Mouse (Mus musculus) bone marrow macrophage, adult 2 months (primary cell): ENCODE results near the gene Wfdc6b. TPM values are rescaled to one million over a fixed set of nuclear protein-coding genes. Genes with fewer than 3 reads are reported as not detected.

ENCODE experiments used
- H3K27ac ChIP-seq: 2 replicates; pipeline ENCODE4 v1.5.1; 2012; ENCODE audit warnings: low read depth, low read length; ENCODE audit not compliant: insufficient read depth
- H3K4me1 ChIP-seq: 2 replicates; pipeline ENCODE4 v1.6.1; 2012; ENCODE audit warnings: low read length; ENCODE audit not compliant: control insufficient read depth, insufficient read depth
- H3K4me3 ChIP-seq: 2 replicates; pipeline ENCODE4 v1.5.1; 2012; ENCODE audit warnings: mild to moderate bottlenecking, low read length, moderate library complexity; ENCODE audit not compliant: insufficient read depth
- CTCF ChIP-seq: IDR thresholded peaks from 2 replicates; pipeline ENCODE4 v1.5.1; 2012; ENCODE audit warnings: low read depth, mild to moderate bottlenecking, low read length, moderate library complexity
- POLR2A ChIP-seq: IDR thresholded peaks from 2 replicates; pipeline ENCODE4 v1.6.1; 2012; ENCODE audit warnings: mild to moderate bottlenecking, low read depth, low read length, borderline replicate concordance
- polyA plus RNA-seq: library from polyadenylated mRNA; stranded (reverse); fragments of >200 nt; gene quantifications from 2 replicates; pipeline ENCODE4 v1.2.4, GENCODE M21; 2012; ENCODE audit not compliant: missing spikeins, insufficient read depth, insufficient read length

The Wfdc6b gene
- polyA plus RNA-seq, 1 experiment: not detected

- Histone ChIP-seq H3K4me3 (no peak overlapping the region), H3K4me1 (no peaks in the 10 kb centered on the region), H3K27ac (no peak overlapping the region)
- no peak for TF ChIP-seq CTCF
- TF ChIP-seq POLR2A: no peak
Observed at GRCm38 (mm10) chr2:164608781-164609180, 4.5 kb upstream of the Wfdc6b start.

- Histone ChIP-seq H3K4me3 (no peak overlapping the region), H3K4me1 (no peaks in the 10 kb centered on the region), H3K27ac (no peak overlapping the region)
- TF ChIP-seq POLR2A (no peak), CTCF (no peak)
Observed at GRCm38 (mm10) chr2:164615386-164615785, 2.1 kb downstream of the Wfdc6b start.

GRCm38 (mm10) chr2:164619050-164619449 is 5.7 kb downstream of the Wfdc6b start:
- H3K27ac ChIP-seq: no peak overlapping the region
- H3K4me3 ChIP-seq: no peak overlapping the region
- no peaks in the 10 kb centered on the region for H3K4me1 ChIP-seq
- TF ChIP-seq POLR2A: no peak
- TF ChIP-seq CTCF: no peak

- H3K27ac ChIP-seq: no peak overlapping the region
- TF ChIP-seq CTCF (no peak), POLR2A (no peak)
- H3K4me3 ChIP-seq: no peak overlapping the region
- H3K4me1 ChIP-seq: no peaks in the 10 kb centered on the region
Observed at GRCm38 (mm10) chr2:164621775-164622174, 8.5 kb downstream of the Wfdc6b start.

- Histone ChIP-seq H3K4me3 (no peak overlapping the region), H3K27ac (no peak overlapping the region), H3K4me1 (peaks cover 8% of the 10 kb centered on the region)
- no peak for TF ChIP-seq POLR2A
- no peak for TF ChIP-seq CTCF
Observed at GRCm38 (mm10) chr2:164635266-164635665, 21.9 kb downstream of the Wfdc6b start.

GRCm38 (mm10) chr2:164638696-164639095 is 25.4 kb downstream of the Wfdc6b start, which contains the start of gene Wfdc16:
Gene Wfdc16, minus strand, starts transcription at chr2:164638796.
- H3K27ac ChIP-seq: no peak within 1 kb of the TSS
- H3K4me1 ChIP-seq: peaks cover 28% of the 10 kb centered on the region
- TF ChIP-seq CTCF: no peak
- no peak for TF ChIP-seq POLR2A
- no peak within 1 kb of the TSS for H3K4me3 ChIP-seq

GRCm38 (mm10) chr2:164641129-164641528 is 27.8 kb downstream of the Wfdc6b start:
- TF ChIP-seq POLR2A (no peak), CTCF (no peak)
- H3K4me3 ChIP-seq: no peak overlapping the region
- peak overlapping the region; percentile 59 for H3K27ac ChIP-seq
- H3K4me1 ChIP-seq: peaks cover 28% of the 10 kb centered on the region

- TF ChIP-seq CTCF (no peak), POLR2A (no peak)
- H3K4me1 ChIP-seq: peaks cover 28% of the 10 kb centered on the region
- no peak overlapping the region for H3K27ac ChIP-seq
- no peak overlapping the region for H3K4me3 ChIP-seq
Observed at GRCm38 (mm10) chr2:164641881-164642673, 28.8 kb downstream of the Wfdc6b start.

GRCm38 (mm10) chr2:164655858-164656257 is 42.5 kb downstream of the Wfdc6b start, which contains the start of gene Wfdc10:
Gene Wfdc10, plus strand, starts transcription at chr2:164656046.
- H3K4me3 ChIP-seq: no peak within 1 kb of the TSS
- H3K27ac ChIP-seq: no peak within 1 kb of the TSS
- peaks cover 3% of the 10 kb centered on the region; the same call in 1 of the 2 replicates for H3K4me1 ChIP-seq
- TF ChIP-seq CTCF: peak; percentile 67
- TF ChIP-seq POLR2A: no peak

GRCm38 (mm10) chr2:164656483-164656882 is 43.2 kb downstream of the Wfdc6b start, which contains the start of gene Wfdc9:
Gene Wfdc9, minus strand, starts transcription at chr2:164656583.
- H3K4me3 ChIP-seq: no peak within 1 kb of the TSS
- no peak within 1 kb of the TSS for H3K27ac ChIP-seq
- H3K4me1 ChIP-seq: peaks cover 3% of the 10 kb centered on the region; the same call in 1 of the 2 replicates
- TF ChIP-seq POLR2A (no peak), CTCF (no peak)
